Mouse (Mus musculus) forelimb bud, embryonic 11.5 days (tissue): ENCODE data around the gene Kdm2a.

Source experiments
- DNase-seq: peaks from one replicate; pipeline ENCODE4 v3.0.0-alpha.2; 2012; ENCODE audit warnings: low read depth, low spot score

The Kdm2a gene

DNA sequence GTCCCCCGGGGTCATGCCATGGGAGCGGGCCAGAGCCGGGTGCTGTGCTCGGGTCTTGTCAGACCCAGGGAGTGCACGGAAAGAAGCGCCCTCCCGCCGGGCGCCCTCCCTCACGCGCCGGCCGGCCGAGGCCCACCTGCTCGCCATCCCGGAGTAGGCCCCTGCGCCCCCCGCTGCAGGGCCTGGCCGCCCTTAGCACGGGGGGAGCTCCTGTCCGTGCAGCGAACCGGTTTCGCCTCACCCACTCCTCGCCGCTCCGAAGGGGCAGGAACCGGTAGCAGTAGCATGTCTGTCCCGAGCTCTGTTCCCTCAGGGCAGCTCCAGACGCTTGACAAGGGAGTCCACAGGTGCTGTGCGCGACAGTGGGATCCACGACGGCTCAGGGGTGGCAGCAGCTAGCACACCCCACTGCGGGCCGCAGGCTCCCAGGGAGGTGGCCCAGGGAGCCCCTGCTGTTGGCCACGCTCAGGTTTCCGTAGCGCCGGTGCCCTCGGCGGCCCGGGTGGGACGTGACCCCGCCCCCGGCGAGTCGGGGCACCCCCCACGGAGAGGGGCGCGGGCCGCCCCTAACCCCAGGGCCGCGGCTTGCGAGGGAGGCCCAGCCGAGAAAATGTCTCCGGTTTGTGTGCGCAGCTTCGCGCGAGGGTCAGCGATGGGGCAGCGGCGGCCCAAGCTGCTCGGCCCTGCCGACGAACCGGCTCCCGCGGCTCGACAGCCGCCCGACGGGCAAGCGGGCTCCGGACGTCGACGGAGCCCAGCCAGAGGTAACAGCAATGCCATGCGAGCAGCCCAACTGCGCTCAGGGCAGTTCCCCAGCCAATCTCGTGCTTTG lies at the start of gene Kdm2a:
Gene Kdm2a (minus strand): TSS at position 488 of the 832 bp plus-strand sequence.
- peak; percentile 35 for DNase-seq

DNA sequence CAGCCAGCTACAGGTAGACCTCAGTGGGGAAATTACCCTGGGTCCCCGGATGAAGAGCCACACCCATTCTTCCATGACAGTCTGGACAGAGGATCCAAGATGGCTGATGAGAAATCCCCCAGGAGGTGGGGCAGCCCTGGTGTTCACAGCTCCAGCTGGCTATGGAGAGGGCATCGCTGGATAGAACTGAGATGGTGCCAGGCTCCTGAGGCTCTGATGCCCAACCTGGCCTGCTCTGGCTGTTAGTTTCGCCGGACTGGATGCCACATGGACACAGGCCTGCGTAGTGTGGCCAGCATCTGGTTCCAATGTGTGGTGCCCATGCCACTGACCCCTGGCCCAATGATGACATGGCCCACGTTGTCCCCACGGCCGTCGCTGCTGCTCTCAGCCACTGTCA lies 49.4 kb upstream of the Kdm2a start:
- no peak for DNase-seq

DNA sequence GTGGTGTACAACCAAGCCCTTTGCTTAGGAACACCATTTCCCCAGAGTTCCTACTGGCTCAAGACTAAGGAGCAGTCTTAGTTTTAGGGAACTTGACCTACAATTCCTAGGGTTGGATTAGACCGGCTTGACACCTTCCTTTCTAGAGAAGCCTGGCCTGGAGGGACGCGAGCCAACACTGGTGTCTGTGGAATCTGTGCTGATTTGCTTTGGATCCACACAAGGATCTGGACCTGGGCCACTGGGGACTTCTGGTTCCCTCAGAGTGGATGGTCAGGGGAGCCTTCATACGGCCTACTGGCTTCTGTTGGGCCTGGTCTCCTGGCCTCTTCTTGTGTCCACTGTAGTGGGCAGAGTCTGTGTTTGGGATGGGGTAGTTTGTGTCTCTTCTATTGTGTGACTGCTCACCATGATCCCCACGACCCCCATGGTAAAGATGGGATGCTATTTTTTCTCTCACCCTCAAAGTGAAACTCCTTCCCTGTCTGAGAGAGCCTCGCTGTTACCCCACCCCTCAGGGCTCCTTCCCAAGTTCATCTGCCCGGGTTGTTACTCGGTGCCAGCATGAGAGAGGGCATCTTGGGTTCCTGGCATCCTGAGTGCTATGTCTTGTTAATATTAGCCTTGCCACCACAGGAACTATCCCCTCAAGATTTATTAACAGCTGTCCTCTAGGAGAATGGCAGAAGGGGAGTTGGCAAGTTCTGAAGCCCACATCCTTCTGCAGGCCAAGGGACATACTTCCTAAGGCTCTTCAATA lies 48.8 kb upstream of the Kdm2a start:
- DNase-seq, result no peak

DNA sequence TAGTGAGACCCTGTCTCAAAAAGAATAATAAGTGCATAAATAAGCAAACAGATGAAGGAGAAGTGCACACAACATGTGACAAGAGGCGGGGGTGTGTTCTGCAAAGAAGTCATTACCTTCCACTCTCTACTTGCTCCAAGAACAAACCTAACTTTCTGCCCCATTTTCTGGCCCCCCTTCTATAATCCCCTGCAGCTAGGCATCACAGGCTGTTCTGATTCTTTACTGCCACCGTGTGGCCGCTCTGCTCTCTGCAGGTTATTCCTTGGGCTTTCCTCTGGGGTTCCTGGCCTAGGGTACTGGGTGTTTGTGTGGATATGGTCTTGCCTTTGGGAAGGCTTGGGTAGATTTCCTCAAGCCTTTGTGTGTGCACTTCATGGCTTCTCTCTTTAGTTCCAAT lies 44.3 kb upstream of the Kdm2a start:
- peak; percentile 81 for DNase-seq

DNA sequence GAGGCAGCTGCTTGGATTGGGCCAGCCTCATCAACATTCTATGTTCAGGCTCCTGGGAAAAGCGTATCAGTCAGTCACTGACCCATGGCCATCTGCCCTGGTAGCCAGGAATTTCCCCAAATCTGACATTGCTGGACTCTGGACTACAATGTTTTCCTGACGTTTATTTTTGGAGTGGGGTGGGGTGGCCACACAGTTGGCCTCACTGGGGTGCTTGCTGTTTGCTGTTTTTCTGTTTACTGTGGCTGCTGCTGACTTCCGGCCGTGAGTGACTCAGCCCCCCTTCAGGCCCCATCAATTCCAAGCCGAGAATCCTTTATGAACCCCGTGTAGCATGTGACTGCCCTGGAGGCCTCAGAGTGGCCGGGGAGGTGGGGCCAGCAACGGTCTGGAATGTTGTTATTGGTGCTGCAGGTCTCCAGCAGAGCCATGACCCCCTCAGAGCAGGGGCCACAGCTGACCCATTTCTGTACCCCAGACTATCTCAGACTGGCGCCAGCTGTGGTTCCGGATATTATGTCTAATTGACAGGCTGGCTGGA lies 43.6 kb upstream of the Kdm2a start:
- DNase-seq, result peak; percentile 35

DNA sequence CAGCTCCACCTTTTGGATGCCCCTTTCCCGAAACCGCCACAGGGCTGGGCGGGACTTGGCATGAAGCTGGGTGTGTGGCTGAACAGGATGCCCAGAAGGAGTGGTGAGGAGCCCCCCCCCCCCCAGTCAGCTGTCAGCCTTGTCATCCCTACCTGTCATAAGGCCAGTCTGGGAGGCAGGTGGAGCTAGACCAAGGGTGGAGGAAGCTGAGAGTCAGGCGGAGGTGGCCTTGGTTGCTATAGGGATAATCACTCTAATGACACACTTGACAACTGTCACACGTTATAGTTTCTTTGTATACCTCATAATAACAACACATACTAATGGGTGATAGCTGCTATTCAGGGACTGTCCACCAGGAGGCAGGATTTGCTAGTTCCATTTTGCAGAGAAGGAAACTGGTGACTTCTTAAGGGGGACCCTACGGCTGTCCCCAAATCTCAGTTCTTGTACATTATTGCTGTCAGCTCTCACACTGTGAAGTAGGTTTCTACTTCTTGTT lies 43.1 kb upstream of the Kdm2a start:
- DNase-seq, result peak; percentile 61

DNA sequence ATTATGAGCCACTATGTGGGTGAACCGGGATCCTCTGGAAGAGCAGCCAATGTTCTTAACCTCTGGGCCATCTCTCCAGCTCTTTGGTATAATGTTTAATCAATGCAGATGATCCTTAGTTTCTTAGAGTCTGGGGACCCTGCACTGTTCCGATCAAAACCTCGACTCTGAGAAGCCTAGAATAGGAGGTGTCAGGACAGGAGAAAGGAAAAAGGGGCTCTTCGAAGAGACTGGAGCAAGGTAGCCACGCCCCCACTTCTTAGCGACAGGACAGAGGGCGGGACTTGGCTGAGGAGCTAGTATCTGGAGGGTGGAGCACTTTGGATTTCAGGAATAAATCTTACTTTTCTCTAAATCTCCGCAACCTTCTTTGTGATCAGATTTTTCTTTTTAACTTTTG lies 42.1 kb upstream of the Kdm2a start:
- DNase-seq, result no peak

DNA sequence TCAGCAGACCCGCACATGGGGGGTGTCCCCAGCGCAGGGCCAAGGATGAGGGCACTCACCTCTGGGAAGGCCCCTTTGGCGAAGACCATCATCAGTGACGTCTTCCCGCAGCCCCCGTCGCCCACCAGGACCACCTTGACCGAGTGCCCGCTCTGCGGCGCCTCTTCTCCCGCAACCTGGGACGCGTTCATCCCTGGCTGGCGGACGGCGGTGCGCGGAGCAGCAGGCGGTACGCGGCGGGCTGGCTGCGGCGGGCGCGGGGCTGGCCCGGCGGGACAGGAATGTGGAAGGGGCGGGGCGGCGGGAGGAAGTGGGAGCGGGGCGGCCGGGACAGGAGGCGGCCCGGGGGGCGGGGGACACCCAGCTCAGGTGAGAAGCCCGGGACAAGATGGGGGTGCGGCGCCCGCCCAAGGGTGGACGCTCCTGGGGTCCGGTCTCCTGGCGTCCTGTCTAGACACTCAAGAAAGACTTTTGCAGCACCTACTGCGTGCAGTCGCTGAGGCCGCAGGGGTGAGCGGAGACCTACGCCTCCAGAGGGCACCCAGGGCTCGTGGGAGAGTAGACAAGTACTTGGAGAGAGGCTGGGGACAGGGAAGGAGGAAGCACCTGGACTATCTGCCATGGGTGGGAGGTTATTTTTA lies 41.2 kb upstream of the Kdm2a start, which contains the start of gene Rhod:
Gene Rhod (minus strand): TSS at position 272 of the 641 bp plus-strand sequence.
- no peak for DNase-seq

DNA sequence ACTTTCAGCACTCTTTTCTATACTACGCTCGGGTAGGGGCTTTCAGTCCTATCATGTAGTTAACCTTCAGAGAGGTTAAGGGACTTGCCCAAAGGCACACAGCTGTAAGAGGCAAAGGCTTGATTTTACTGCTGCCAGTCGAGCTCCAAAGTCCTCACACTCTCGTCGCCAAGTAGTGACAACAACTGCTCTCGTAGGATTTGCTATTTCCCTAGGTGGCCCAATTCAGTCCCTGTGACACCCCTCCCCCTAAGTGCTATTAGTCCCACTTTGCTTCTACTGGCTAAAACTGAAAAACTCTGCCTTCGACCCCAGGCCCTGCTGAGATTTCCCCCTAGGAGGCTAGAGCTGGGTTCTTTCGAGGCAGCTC lies 40.7 kb upstream of the Kdm2a start:
- no peak for DNase-seq

DNA sequence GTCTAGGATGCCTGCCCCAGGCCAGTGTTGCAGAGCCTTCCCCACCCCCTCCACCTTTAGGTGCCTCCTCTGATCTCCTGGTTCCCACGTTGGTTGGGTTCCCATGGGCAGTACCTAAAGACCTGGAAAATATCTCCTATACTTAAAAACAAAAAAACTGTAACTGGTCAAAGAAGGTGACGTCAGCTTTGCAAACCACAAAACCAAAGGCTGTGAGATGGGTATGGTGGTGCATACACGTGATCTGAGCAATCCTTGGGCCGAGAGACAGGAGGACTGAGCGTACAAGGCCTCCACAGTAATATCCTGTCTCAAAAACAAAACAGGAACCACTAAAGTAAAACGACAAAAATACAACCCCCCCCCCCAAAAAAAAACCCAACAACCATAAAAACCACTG lies 39.8 kb upstream of the Kdm2a start:
- no peak for DNase-seq

DNA sequence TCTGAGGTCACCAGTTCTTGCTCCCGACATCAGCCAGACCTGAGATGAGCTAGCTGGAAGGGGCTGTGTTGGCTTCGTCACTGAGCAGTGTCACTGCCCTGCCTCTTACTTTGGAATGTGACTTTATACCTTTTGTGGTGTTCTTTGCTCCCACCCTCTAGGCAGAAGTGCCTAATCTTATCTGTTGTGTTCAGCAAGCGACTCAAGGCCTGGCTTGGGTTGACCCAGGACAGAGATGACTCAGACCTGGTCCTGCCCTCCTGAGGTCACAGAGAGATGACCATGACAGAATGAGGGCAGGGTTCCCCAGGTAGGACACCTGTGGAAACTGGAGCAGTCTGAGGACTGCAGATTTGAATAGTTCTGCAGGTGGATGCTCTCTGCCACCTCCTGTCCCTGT lies 38.2 kb upstream of the Kdm2a start:
- DNase-seq, result no peak

DNA sequence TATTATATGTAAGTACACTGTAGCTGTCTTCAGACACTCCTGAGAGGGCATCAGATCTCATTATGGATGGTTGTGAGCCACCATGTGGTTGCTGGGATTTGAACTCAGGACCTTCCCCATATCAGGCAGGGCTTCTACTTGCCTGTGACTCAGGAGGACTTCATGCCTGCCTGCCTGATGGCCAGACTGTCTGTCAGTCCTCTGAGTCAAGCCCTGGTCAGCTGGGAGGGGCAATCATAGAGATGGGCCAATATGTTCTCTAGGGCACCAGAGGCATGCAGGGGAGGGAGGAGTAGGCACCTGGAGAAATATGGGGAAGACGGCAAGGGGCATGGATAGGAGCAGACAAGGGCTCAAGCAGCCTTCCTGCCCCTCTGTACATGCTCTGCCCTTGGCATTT lies 36.9 kb upstream of the Kdm2a start:
- no peak for DNase-seq

DNA sequence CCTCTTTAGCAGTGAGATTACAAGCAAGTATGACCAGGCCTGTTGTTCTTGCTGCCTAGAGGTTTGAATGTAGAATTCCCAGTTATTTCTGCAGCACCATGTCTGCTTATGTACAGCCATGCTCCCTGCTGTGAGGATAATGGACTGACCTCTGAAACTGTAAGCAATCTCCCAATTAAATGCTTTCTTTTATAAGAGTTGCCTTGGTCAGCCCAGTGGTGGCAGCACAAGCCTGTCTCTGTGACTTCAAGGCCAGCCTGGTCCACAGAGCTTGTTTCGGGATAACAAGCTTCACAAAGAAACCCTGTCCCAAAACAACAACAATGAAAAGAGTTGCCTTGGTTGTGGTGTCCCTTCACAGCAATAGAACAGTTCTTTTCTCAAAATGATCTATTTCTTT lies 35.7 kb upstream of the Kdm2a start:
- no peak for DNase-seq

DNA sequence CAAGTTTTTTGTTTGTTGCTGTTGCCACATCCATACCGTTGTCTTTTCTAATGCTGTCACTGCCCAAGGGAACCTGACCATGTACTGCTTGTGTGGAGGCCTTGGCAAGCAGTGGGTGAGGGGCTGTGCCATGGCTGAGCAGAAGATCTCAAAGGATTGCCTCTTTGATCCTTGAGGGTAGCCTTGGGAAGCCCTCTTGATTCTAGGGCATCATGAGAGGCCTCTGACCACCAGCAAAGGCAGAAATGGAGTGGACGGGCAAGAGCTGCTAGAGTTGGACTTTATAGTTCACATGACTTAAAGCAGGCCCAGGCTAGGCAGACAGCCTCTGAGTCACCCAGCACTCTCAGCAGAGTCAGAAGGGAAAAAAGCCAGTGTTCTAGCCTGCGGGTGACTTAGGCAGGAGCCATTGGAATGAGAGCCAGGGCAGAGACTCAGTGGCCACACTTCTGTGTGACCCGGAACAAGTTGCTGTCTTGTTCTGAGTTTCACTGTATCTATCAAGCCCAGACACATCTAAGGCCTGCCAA lies 32.1 kb upstream of the Kdm2a start:
- DNase-seq, result no peak

DNA sequence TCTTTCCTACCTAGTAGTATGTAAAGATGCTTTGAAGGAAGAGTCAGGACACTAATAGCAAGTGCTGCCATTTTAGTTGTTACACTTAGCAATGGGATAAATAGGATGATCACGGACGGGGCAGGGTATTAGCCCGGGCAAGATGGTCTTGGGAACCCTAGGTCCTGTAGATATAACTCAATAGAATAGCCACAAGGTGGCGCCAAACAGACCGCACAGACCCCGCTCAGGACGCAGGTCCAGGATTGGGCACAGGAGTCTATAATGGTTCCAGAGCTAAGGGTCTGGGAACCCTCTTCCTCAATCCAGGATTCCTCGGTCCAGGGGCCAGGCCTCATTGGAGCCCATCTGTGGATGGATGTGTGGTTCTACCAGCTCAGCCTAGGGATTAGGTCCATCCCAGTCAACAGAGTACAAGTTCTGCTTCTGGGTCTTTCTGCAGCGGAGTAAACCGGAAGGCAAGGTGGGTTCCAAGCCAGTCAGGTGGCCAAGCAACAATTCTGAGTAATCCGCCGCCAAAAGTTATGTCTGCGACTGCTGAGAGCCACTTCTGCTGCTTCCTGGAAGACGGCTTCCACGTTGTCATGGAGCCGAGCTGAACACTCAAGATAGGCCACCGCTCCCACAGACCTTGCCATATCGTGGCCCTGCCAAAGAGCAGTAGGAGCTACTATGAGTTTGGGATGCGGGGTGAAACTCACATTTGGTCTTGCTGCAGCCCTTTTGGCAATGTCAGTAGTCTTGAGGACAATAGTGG lies 27.7 kb upstream of the Kdm2a start:
- DNase-seq, result no peak

DNA sequence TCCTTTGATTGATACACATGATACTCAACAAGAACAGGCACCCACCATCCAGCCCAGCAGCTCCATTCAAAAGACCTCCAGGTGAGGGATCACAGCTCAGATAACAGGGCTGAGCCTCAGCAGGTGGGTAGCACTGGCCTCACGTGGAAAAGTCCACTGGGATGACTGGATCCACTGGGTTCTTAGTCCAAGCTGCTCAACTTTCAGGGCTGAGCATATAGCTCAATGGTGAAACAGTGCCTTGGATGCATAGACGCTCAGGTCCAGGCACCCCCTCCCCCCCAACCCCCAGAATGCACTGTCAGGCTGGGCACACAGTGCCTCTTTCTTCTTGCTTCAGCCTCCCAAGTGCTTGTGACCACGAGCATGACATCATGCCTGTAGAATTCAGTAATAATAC lies 24.9 kb upstream of the Kdm2a start:
- DNase-seq, result no peak

DNA sequence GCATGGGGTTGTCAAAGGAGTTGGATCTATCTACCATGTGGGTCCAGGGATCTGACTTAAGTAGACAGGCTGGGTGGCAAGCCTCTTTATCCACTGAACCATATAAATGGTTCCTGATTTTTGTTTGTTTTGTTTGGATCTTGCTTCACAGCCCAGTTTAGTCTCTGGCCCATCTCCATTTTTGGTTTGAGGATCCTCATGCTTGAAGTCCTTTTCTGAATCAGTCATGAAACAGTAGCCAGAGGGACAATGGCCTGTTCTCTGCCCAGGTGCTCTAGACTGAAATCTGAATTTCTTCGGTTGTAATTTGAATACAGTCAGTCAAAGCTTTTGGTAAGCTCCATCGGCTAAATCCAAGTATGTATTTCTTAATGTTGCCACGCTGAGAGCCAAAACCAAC lies 24.5 kb upstream of the Kdm2a start:
- no peak for DNase-seq

DNA sequence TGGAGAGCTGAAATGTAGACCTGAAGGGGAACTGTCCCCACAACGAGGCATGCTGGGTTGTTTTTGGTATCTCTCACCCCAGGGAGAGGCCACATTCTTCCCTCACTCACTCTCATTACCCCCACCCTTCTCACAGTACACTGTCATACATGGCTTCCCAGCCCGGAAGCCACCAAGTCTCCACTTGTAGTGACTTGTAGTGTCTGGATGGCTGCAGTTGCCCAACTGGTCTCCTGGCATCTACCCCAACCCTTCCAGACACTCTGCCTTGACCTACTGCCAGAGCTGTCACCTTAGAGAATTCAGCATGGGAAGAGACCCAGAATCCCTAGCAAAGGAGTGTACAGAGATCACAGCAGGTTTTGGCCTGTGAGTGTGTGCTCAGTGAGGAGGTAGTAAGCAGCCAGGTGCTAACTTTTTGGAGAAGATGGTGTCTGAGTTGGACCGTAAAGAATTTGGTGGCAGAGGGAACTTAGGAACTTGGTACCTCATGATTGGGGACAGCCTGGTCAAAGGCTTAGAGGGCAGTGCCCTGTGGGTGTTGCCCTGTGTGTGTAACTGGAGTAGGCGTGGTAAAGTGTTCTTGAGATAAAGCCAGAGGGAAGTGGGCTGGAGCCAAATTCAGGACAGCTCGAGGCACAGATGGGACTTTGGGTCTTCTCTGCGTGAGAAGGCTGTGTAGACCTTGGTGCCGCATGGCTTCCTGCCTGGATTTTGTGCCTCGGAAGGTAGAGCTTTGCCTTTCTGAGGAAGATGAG lies 22.2 kb upstream of the Kdm2a start:
- DNase-seq, result no peak

DNA sequence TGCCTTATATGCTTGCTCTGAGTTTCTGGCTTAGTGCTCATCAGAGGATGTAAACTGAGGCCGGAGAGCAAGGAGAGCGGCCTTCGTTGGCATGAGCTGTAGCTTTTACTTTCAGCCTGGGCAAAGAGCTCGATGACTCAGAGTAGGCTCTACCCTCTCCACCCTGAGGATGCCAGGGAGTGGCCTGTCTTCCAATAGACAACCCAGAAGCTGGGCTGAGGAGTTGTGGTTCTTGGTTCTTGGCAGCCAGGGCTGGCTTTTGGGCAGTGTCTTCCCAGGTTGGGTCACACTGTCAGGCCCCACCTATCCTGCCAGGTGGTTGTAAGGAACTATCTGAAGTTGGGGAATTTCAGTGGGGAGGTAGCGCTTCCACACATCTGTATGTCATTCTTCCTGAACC lies 21.6 kb upstream of the Kdm2a start:
- DNase-seq, result no peak

DNA sequence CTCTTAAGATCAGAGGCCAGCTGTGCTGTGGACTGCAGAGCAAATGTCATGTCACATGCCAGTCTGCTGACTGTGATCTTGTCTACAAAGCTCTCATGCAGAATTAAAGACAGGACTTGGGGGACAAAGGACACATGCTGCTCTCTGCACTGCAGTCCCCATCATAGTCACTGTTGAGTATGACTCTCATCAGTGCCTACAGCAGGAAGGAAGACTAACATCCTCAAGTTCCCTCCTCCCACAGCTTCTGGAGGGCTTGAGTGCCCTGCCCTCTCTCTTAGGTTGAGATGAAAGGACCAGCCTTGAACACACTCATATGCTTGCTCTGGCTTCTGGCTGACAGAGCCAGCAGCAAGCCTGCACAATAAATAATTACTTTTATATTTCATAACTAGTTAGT lies 19.6 kb upstream of the Kdm2a start:
- no peak for DNase-seq
